Comparison of ENCODE assay signal across 8 mouse cellular contexts in the genomic region with DNA sequence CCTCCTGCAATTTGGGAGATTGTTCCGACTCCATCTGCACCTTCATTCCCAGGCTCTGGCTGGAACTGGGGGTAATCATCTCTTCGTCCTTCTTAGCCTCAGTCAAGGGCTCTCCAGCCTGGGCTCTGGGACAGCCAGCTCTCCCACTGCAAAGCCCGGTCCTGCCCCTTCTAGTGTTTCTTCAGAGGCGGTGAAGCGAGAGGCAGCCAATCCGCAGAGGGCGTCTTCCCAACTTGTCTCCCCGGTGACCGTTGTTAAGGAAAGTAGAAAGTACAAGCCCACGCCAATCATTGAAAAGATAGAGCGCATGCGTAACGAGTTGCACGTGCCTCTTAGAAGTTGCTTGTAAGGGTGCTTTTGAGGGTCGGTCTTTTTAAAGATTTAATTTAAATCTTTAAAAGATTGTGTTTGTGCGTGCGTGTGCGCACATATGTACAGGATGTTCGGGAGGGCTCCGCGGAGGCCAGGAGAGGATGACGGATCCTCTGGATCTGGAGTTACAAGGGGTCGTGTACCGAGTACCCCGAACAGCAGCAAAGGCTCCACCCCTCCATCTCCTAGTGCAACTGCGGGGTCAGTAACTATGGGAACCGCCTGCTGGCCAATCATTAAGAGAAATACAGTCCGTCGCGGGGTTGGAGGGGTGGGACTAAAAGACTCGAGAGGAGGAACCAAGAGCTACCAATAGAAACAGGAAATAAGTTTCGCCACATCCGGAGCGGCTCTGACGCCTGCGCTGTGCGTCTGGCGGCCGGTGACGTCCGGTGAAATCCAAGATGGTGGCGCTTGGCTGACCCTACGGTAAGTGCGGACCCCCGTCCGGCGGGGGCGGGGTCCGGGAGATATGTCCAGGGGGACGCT. TPM values are rescaled to one million over a fixed set of nuclear protein-coding genes. Genes with fewer than 3 reads are reported as not detected.
DNase-seq lines count a peak whose midpoint lies in the region; ATAC-seq and TF ChIP-seq lines count a peak whose summit lies in the region.

A gene (minus strand): TSS at position 585 of the 861 bp plus-strand sequence.
A gene (plus strand): TSS at position 757 of the 861 bp plus-strand sequence.

- under 1% methylated on average over 50 of the region's 50 CpGs for WGBS in hindbrain, embryonic 10.5 days
- under 1% methylated on average over 50 of the region's 50 CpGs for WGBS in lung, postnatal 0 days

- peak within 1 kb of the TSS; percentile 90 for H3K27ac ChIP-seq in hindbrain, embryonic 10.5 days
- peak within 1 kb of the TSS; percentile 74 for H3K27ac ChIP-seq in lung, postnatal 0 days (ENCODE audit: low read length)

- TF ChIP-seq CTCF in lung, postnatal 0 days (IDR thresholded peaks at IDR 0.05) = no peak; the same call in 1 of the 2 replicates

- H3K27me3 ChIP-seq in hindbrain, embryonic 10.5 days (ENCODE audit: insufficient read depth, poor library complexity, severe bottlenecking) = no peaks in the 10 kb centered on the region
- H3K27me3 ChIP-seq in lung, postnatal 0 days (replicated peaks; ENCODE audit: insufficient read depth, low read length) = no peaks in the 10 kb centered on the region

- H3K4me3 ChIP-seq in hindbrain, embryonic 10.5 days = peak within 1 kb of the TSS; percentile 92
- H3K4me3 ChIP-seq in lung, postnatal 0 days (ENCODE audit: low read depth, low read length) = peak within 1 kb of the TSS; percentile 76

- H3K4me1 ChIP-seq in hindbrain, embryonic 10.5 days (replicated peaks) = peaks cover 22% of the 10 kb centered on the region
- peaks cover 14% of the 10 kb centered on the region; the same call in 1 of the 2 replicates for H3K4me1 ChIP-seq in lung, postnatal 0 days (ENCODE audit: insufficient read depth, low read depth, low read length)

- peak; percentile 98 for DNase-seq in MN1 (ENCODE audit: low spot score)
- peak; percentile 94 for DNase-seq in cerebellum, adult 9-10 months
- DNase-seq in hindbrain, embryonic 10.5 days (ENCODE audit: low spot score) = peak; percentile 96
- peak; percentile 99 for DNase-seq in layer of hippocampus, adult 9-11 months
- DNase-seq in lung, postnatal 0 days (ENCODE audit: low spot score) = peak; percentile 100
- peak; percentile 84 for DNase-seq in ovary, postnatal 14 days (ENCODE audit: low spot score)
- DNase-seq in thymus, postnatal 14 days = peak; percentile 90

- H3K9me3 ChIP-seq in hindbrain, embryonic 10.5 days = no peaks in the 10 kb centered on the region
- H3K9me3 ChIP-seq in lung, postnatal 0 days (ENCODE audit: low read length) = no peaks in the 10 kb centered on the region

- peaks cover 64% of the 10 kb centered on the region for H3K36me3 ChIP-seq in hindbrain, embryonic 10.5 days
- H3K36me3 ChIP-seq in lung, postnatal 0 days (ENCODE audit: insufficient read depth, low read length) = peaks cover 25% of the 10 kb centered on the region

- H3K4me2 ChIP-seq in lung, postnatal 0 days (replicated peaks; ENCODE audit: low read depth, low read length) = peak within 1 kb of the TSS; percentile 89

- peak within 1 kb of the TSS; percentile 81 for H3K9ac ChIP-seq in lung, postnatal 0 days (replicated peaks; ENCODE audit: low read depth)

- ATAC-seq in frontal cortex, adult (ENCODE audit: low TSS enrichment) = peak; percentile 97
- peak; percentile 97 for ATAC-seq in lung, postnatal 0 days

- no peak for TF ChIP-seq EP300 in lung, postnatal 0 days (IDR thresholded peaks at IDR 0.05)

RNA-seq across cellular contexts. Expression of the first gene that starts in this region (rescaled TPM):
- polyA plus RNA-seq in hindbrain, embryonic 10.5 days (2016; fragmentation: Nextera tagmentation; extraction: Ambion mirVana) = 15.7 and 16.5 TPM in 2 replicates
- polyA plus RNA-seq in lung, postnatal 0 days (2015; fragmentation: Nextera tagmentation; extraction: Ambion mirVana) = 28.8 and 29.5 TPM in 2 replicates

RNA-seq across cellular contexts. Expression of the second gene that starts in this region (rescaled TPM):
- polyA plus RNA-seq in hindbrain, embryonic 10.5 days (2016; fragmentation: Nextera tagmentation; extraction: Ambion mirVana) = 57.8 and 58.8 TPM in 2 replicates
- 25.9 and 27.1 TPM in 2 replicates for polyA plus RNA-seq in lung, postnatal 0 days (2015; fragmentation: Nextera tagmentation; extraction: Ambion mirVana)

Comparison
In these comparisons a context has a peak if more than half of its experiments do, and no peak if none do; other contexts are left out.
1. Peak in every context shown above with its lines: DNase-seq, ATAC-seq, H3K4me3 ChIP-seq and H3K27ac ChIP-seq.